Mouse (Mus musculus): ENCODE results near the gene Cd47. TPM values are rescaled to one million over a fixed set of nuclear protein-coding genes. Genes with fewer than 3 reads are reported as not detected.
A peak's percentile ranks its signal among the peaks of the same experiment; 100 is the strongest.

Gene Cd47
- polyA plus RNA-seq, 1 experiment from 2014 or later, result 123 TPM

- 89% methylated on average over 9 of the region's 9 CpGs for WGBS
- Histone ChIP-seq H3K4me1 (peaks cover 9% of the 10 kb centered on the region), H3K4me2 (no peak overlapping the region), H3K4me3 (no peak overlapping the region), H3K9me3 (no peaks in the 10 kb centered on the region), H3K9ac (no peak overlapping the region), H3K36me3 (no peaks in the 10 kb centered on the region), H3K27ac (no peak overlapping the region), H3K27me3 (no peaks in the 10 kb centered on the region)
- ATAC-seq (ENCODE audit: borderline replicate concordance, extremely low read depth, low FRiP score, low TSS enrichment), result no peak
These were observed 6.7 kb upstream of the Cd47 start for GRCm38 (mm10) chr16:49793596-49793995.

DNA sequence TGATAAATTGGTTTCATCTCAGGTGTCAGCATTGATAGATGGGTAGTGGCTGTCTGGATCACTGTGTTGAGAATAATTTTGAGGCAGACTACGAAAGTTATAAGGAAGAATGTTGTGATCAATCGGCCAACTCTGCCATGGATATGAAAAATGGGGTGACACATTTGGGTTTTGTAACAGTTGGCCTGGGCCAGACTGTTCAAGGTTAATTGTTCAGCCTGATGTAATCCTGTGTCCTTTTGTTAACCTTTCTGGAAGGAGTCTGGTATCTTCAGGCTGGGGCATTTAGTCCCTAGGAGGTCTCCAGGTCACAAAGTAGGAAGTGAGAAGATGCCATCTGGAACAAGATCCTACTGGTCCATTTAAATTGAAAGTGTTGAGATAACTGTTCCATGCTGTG, 4.1 kb upstream of the Cd47 start:
- H3K9ac ChIP-seq, result no peak overlapping the region
- WGBS, result 46% methylated on average over 2 of the region's 2 CpGs

GRCm38 (mm10) chr16:49796954-49797353, 3.4 kb upstream of the Cd47 start:
- no peaks in the 10 kb centered on the region for H3K27me3 ChIP-seq
- no peaks in the 10 kb centered on the region for H3K36me3 ChIP-seq
- H3K9me3 ChIP-seq, result no peaks in the 10 kb centered on the region
- peaks cover 20% of the 10 kb centered on the region for H3K4me1 ChIP-seq
- no peak overlapping the region for H3K27ac ChIP-seq
- 63% methylated on average over 2 of the region's 2 CpGs for WGBS
- no peak overlapping the region for H3K4me2 ChIP-seq
- no peak for ATAC-seq (ENCODE audit: borderline replicate concordance, extremely low read depth, low FRiP score, low TSS enrichment)
- no peak overlapping the region for H3K9ac ChIP-seq
- H3K4me3 ChIP-seq, result no peak overlapping the region

More for the DNA sequence above, 4.1 kb upstream of the Cd47 start:
- H3K4me1 ChIP-seq, result peaks cover 17% of the 10 kb centered on the region
- H3K36me3 ChIP-seq, result no peaks in the 10 kb centered on the region
- H3K27ac ChIP-seq, result no peak overlapping the region
- no peak overlapping the region for H3K4me3 ChIP-seq
- no peak for ATAC-seq (ENCODE audit: borderline replicate concordance, extremely low read depth, low FRiP score, low TSS enrichment)
- no peak overlapping the region for H3K4me2 ChIP-seq
- H3K9me3 ChIP-seq, result no peaks in the 10 kb centered on the region
- no peaks in the 10 kb centered on the region for H3K27me3 ChIP-seq

GRCm38 (mm10) chr16:49798790-49799189, 1.5 kb upstream of the Cd47 start:
- no peak for ATAC-seq (ENCODE audit: borderline replicate concordance, extremely low read depth, low FRiP score, low TSS enrichment)
- Histone ChIP-seq H3K36me3 (no peaks in the 10 kb centered on the region), H3K4me1 (peaks cover 13% of the 10 kb centered on the region), H3K4me2 (no peak overlapping the region), H3K4me3 (no peak overlapping the region), H3K9me3 (no peaks in the 10 kb centered on the region), H3K27ac (peak overlapping the region; percentile 64), H3K27me3 (no peaks in the 10 kb centered on the region), H3K9ac (no peak overlapping the region)
- WGBS, result 68% methylated on average over 6 of the region's 6 CpGs

DNA sequence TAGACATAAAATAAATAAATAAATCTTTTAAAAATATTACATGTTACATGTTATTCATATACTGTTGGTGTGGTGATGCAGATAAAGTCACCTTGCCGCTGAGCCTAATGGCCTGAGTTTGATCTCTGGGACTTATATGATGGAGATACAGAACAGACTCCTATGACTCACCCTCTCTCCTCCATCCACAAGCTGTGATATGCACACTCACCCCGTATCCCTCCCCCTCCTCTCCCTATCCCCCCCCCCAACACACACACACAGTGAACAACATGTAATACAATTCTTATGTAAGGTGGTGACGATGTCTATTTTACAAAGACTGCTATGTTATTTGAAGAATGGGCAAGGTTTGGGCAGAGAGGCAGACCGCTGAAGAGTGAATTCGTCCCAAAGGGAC, 663 bp downstream of the Cd47 start:
- H3K4me1 ChIP-seq, result peaks cover 21% of the 10 kb centered on the region
- H3K9me3 ChIP-seq, result no peaks in the 10 kb centered on the region
- no peaks in the 10 kb centered on the region for H3K27me3 ChIP-seq
- 54% methylated on average over 5 of the region's 5 CpGs for WGBS
- H3K9ac ChIP-seq, result no peak overlapping the region
- no peak overlapping the region for H3K4me3 ChIP-seq
- H3K27ac ChIP-seq, result peak overlapping the region; percentile 29; the same call in 1 of the 2 replicates
- 0 out of 2 replicates have a peak, but pooled peaks have one; percentile 9 for ATAC-seq (ENCODE audit: borderline replicate concordance, extremely low read depth, low FRiP score, low TSS enrichment)
- no peak overlapping the region for H3K4me2 ChIP-seq
- H3K36me3 ChIP-seq, result no peaks in the 10 kb centered on the region

GRCm38 (mm10) chr16:49801399-49801798, 1.1 kb downstream of the Cd47 start:
- no peaks in the 10 kb centered on the region for H3K27me3 ChIP-seq
- no peak overlapping the region for H3K9ac ChIP-seq
- H3K4me3 ChIP-seq, result no peak overlapping the region
- H3K9me3 ChIP-seq, result no peaks in the 10 kb centered on the region
- H3K4me1 ChIP-seq, result peaks cover 21% of the 10 kb centered on the region
- peak; percentile 43; the same call in 1 of the 2 replicates for ATAC-seq (ENCODE audit: borderline replicate concordance, extremely low read depth, low FRiP score, low TSS enrichment)
- no peak overlapping the region for H3K27ac ChIP-seq
- H3K36me3 ChIP-seq, result no peaks in the 10 kb centered on the region
- no peak overlapping the region for H3K4me2 ChIP-seq
- WGBS, result 31% methylated on average over 5 of the region's 5 CpGs

DNA sequence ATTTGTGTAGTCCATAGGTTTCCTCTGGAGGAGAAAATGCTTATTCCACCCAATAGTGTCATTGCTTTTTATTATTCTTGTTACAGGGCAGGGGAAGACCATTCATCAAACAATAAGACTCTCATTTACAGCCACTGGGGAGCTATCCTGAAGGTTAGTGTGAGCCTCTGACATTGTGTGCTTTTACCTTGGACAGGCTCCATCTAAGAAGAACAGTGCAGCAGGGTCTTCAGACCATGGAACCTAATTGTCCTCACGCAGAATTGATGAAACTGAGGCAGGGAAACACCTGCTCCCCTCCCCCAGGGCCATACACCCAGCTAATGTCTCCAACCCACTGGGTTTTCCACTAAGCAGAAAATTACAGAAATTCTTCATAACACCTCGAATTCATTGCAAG, 2.7 kb downstream of the Cd47 start:
- H3K4me1 ChIP-seq, result peaks cover 22% of the 10 kb centered on the region
- ATAC-seq (ENCODE audit: borderline replicate concordance, extremely low read depth, low FRiP score, low TSS enrichment), result no peak
- H3K9ac ChIP-seq, result no peak overlapping the region
- no peak overlapping the region for H3K4me3 ChIP-seq
- H3K4me2 ChIP-seq, result no peak overlapping the region
- H3K36me3 ChIP-seq, result no peaks in the 10 kb centered on the region
- H3K27ac ChIP-seq, result no peak overlapping the region
- H3K9me3 ChIP-seq, result no peaks in the 10 kb centered on the region
- no peaks in the 10 kb centered on the region for H3K27me3 ChIP-seq
- WGBS, result 87% methylated on average over 2 of the region's 2 CpGs

GRCm38 (mm10) chr16:49803932-49804461, 3.7 kb downstream of the Cd47 start:
- no peak overlapping the region for H3K27ac ChIP-seq
- H3K9me3 ChIP-seq, result no peaks in the 10 kb centered on the region
- H3K4me1 ChIP-seq, result peaks cover 27% of the 10 kb centered on the region
- ATAC-seq (ENCODE audit: borderline replicate concordance, extremely low read depth, low FRiP score, low TSS enrichment), result peak; percentile 16; the same call in 1 of the 2 replicates
- H3K9ac ChIP-seq, result 0 out of 2 replicates have a peak overlapping the region, but pooled peaks have one; percentile 2
- H3K4me2 ChIP-seq, result peak overlapping the region; percentile 56
- no peaks in the 10 kb centered on the region for H3K36me3 ChIP-seq
- H3K4me3 ChIP-seq, result peak overlapping the region; percentile 20
- no peaks in the 10 kb centered on the region for H3K27me3 ChIP-seq
- WGBS, result 8% methylated on average over 12 of the region's 12 CpGs

- H3K4me1 ChIP-seq, result peaks cover 16% of the 10 kb centered on the region
- no peaks in the 10 kb centered on the region for H3K27me3 ChIP-seq
- WGBS, result 84% methylated on average over 10 of the region's 10 CpGs
- H3K4me3 ChIP-seq, result no peak overlapping the region
- H3K9me3 ChIP-seq, result no peaks in the 10 kb centered on the region
- H3K36me3 ChIP-seq, result no peaks in the 10 kb centered on the region
- H3K9ac ChIP-seq, result no peak overlapping the region
- ATAC-seq (ENCODE audit: borderline replicate concordance, extremely low read depth, low FRiP score, low TSS enrichment), result no peak
- no peak overlapping the region for H3K27ac ChIP-seq
- no peak overlapping the region for H3K4me2 ChIP-seq
These were observed 6.6 kb downstream of the Cd47 start for GRCm38 (mm10) chr16:49806920-49807319.

GRCm38 (mm10) chr16:49807419-49807841, 7.1 kb downstream of the Cd47 start:
- no peaks in the 10 kb centered on the region for H3K9me3 ChIP-seq
- no peaks in the 10 kb centered on the region for H3K27me3 ChIP-seq
- no peak overlapping the region for H3K9ac ChIP-seq
- no peak overlapping the region for H3K27ac ChIP-seq
- ATAC-seq (ENCODE audit: borderline replicate concordance, extremely low read depth, low FRiP score, low TSS enrichment), result no peak
- H3K4me1 ChIP-seq, result peaks cover 16% of the 10 kb centered on the region
- H3K4me3 ChIP-seq, result no peak overlapping the region
- H3K4me2 ChIP-seq, result no peak overlapping the region
- H3K36me3 ChIP-seq, result no peaks in the 10 kb centered on the region
- 52% methylated on average over 7 of the region's 7 CpGs for WGBS

- no peak overlapping the region for H3K27ac ChIP-seq
- H3K4me2 ChIP-seq, result peak overlapping the region; percentile 17
- H3K4me1 ChIP-seq, result peaks cover 16% of the 10 kb centered on the region
- 57% methylated on average over 18 of the region's 18 CpGs for WGBS
- no peak overlapping the region for H3K9ac ChIP-seq
- no peak overlapping the region for H3K4me3 ChIP-seq
- H3K9me3 ChIP-seq, result no peaks in the 10 kb centered on the region
- H3K27me3 ChIP-seq, result no peaks in the 10 kb centered on the region
- ATAC-seq (ENCODE audit: borderline replicate concordance, extremely low read depth, low FRiP score, low TSS enrichment), result no peak
- no peaks in the 10 kb centered on the region for H3K36me3 ChIP-seq
These were observed 7.6 kb downstream of the Cd47 start for GRCm38 (mm10) chr16:49807862-49808430.

- Histone ChIP-seq H3K4me3 (no peak overlapping the region), H3K4me1 (peaks cover 6% of the 10 kb centered on the region), H3K9me3 (no peaks in the 10 kb centered on the region), H3K9ac (no peak overlapping the region), H3K4me2 (no peak overlapping the region), H3K36me3 (no peaks in the 10 kb centered on the region), H3K27me3 (no peaks in the 10 kb centered on the region), H3K27ac (no peak overlapping the region)
- ATAC-seq (ENCODE audit: borderline replicate concordance, extremely low read depth, low FRiP score, low TSS enrichment), result no peak
- 50% methylated on average over 2 of the region's 2 CpGs for WGBS
These were observed 11.6 kb downstream of the Cd47 start for GRCm38 (mm10) chr16:49811897-49812296.

Measured in lung, embryonic 15.5 days (tissue).